Mouse (Mus musculus) stomach, adult 2 months (tissue): ENCODE measurements around the gene Kndc1. TPM values are rescaled to one million over a fixed set of nuclear protein-coding genes. Genes with fewer than 3 reads are reported as not detected.

ENCODE experiments used
- polyA plus RNA-seq: library from polyadenylated mRNA; depleted of rRNA; stranded (reverse); fragments of >200 nt; gene quantifications from 2 replicates; pipeline ENCODE4 v1.2.3, GENCODE M21; 2012; rRNA removed

Kndc1 gene
- 0.08 and 0.10 TPM in 2 replicates for polyA plus RNA-seq

DNA sequence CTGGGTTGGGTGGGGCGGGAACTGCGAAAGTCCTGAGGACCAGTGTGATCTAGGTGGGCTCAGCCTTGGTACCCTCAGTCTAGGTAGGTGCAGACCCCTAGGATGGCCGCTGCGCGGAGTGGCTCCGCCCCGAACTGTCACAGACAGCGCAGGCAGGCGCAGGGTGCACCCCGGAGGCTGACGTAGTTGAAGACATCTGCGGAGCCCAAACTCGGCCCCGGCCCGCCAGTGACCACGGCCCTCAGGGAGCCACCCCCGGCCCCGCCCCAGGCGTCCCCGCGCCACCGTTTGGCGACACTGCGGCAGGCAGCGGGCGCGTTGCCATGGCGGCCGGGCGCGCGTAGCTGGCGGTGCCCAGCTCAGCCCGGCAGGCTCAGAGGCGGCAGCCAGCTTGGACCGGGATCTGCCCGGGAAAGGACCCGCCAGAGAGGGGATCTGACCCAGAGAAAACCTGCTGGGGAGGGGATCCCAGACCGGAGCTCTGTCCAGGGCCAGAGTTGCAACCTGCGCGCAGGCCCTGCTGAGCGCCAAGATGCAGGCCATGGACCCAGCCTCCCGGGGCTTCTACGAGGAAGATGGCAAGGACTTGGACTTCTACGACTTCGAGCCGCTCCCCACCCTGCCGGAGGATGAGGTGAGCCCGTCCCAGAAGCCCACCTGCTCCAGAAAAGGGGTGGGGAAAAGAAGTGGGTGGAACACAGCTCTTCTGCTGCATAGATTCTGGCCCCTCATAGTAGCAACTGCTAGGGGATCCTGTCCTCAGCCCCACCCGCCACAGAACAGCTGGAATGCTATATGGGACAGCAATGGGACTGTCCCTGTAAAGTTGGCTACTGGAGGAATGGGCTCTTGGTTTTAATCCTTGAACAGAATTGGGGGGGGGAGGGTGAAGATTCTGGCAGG, at the start of gene Kndc1:
TSS of gene Kndc1 (plus strand) at position 42 of the 903 bp plus-strand sequence.

DNA sequence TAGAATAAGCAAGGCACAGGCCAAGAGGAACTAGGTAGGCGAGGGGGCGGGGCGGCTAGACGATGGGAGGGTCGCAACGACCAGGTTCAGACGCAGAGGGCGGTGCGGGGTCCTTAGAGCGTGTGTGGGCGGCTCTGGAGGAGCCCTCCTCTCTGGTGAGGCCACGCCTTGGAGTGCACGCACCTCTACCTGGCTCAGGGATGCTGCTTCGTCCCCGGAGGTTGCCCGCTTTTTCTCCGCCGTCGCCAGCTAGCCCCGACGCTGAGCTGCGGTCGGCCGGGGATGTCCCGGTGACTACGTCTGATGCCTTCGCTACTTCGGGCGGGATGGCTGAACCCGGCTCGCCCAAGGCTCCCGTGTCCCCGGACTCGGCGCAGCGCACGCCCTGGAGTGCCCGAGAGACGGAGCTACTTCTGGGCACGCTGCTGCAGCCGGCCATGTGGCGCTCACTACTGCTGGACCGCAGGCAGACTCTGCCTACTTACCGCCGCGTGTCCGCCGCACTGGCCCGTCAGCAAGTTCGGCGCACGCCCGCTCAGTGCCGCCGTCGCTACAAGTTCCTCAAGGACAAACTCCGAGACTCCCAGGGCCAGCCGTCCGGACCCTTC, 49.3 kb downstream of the Kndc1 start, which contains the start of gene Utf1:
TSS of gene Utf1 (plus strand) at position 116 of the 608 bp plus-strand sequence.

DNA sequence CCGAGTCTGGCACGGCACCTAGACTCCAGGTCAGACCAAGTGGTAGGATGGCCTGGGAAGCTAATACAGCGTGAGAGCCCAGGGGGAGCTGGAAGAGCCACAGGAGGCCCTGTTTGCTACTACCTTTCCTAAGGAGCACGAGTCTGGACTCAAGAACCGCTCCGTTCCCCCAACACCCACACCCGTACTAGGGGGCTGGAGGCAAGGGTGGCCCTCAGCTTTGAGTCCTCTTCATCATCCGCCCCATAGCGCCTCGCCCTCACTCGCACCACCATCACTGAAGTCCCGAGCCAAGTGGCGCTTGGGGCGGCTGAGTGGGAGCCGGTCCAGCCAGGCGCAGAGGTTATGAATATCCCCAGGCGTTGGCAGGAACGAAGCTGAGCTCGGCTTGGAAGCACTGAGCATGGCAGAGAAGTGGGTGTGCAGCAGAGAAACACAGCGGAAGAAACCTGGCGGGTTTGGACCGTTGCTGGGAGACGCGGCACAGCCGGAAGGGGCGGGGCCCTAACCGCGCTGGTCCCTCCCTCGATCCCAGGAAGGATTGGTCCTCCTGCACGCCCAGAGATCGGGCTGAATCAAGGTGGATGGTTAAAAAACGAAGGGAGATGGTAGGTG, 83.9 kb downstream of the Kndc1 start, which contains the start of gene 6430531B16Rik:
TSS of gene 6430531B16Rik (minus strand) at position 478 of the 615 bp plus-strand sequence.

Other genes with a start within 250 kb of the Kndc1 start
- gene Cfap46, start 210.9 kb upstream of the Kndc1 start, polyA plus RNA-seq: 0.19 and 0.60 TPM in 2 replicates
- 0.53 and 0.76 TPM in 2 replicates for gene Adgra1, start 60.5 kb upstream of the Kndc1 start, polyA plus RNA-seq
- 0.13 TPM in 1 of 2 replicates, not detected in the other for gene Utf1, start 49.1 kb downstream of the Kndc1 start, polyA plus RNA-seq
- 0.19 TPM in 1 of 2 replicates, not detected in the other for gene 6430531B16Rik, start 84.1 kb downstream of the Kndc1 start, polyA plus RNA-seq
- 3.8 and 6.5 TPM in 2 replicates for gene Adam8, start 97.9 kb downstream of the Kndc1 start, polyA plus RNA-seq
- 26.5 and 83.0 TPM in 2 replicates for gene Zfp511, start 141.7 kb downstream of the Kndc1 start, polyA plus RNA-seq
- 4.4 and 5.4 TPM in 2 replicates for gene Tubgcp2, start 142.0 kb downstream of the Kndc1 start, polyA plus RNA-seq
- gene Msx3, start 154.4 kb downstream of the Kndc1 start, polyA plus RNA-seq: 0.02 and 0.23 TPM in 2 replicates
- gene Caly, start 187.9 kb downstream of the Kndc1 start, polyA plus RNA-seq: 1.3 and 1.5 TPM in 2 replicates
- gene Prap1, start 198.7 kb downstream of the Kndc1 start, polyA plus RNA-seq: 2.4 and 4.5 TPM in 2 replicates
- 27.3 and 41.5 TPM in 2 replicates for gene Fuom, start 207.7 kb downstream of the Kndc1 start, polyA plus RNA-seq
- 9.9 and 10.1 TPM in 2 replicates for gene Paox, start 221.1 kb downstream of the Kndc1 start, polyA plus RNA-seq
- gene Echs1, start 221.8 kb downstream of the Kndc1 start, polyA plus RNA-seq: 30.1 and 31.6 TPM in 2 replicates
- gene Mtg1, start 242.9 kb downstream of the Kndc1 start, polyA plus RNA-seq: 7.8 and 13.6 TPM in 2 replicates